Mouse (Mus musculus) CH12.LX (cell line): ENCODE results near the gene Bco1.

Source experiments
- CTCF ChIP-seq, 2 experiments: IDR thresholded peaks in 1 of 2; conservative IDR thresholded peaks in 1 of 2; 2 replicates each; pipeline ENCODE4 v1.5.1; 2011 to 2012; ENCODE audit warnings: low read depth in 2 of 2, low read length in 2 of 2, improper control_type of control experiment in 1 of 2, inconsistent platforms in 1 of 2, mild to moderate bottlenecking in 1 of 2, moderate library complexity in 1 of 2
- E2F4 ChIP-seq: IDR thresholded peaks from 2 replicates; pipeline ENCODE4 v1.6.1; 2011; ENCODE audit warnings: low read depth, low read length, improper control_type of control experiment; ENCODE audit not compliant: insufficient replicate concordance
- EP300 ChIP-seq: IDR thresholded peaks from 2 replicates; pipeline ENCODE4 v1.6.1; 2011; ENCODE audit warnings: low read length, improper control_type of control experiment
- JUND ChIP-seq: conservative IDR thresholded peaks from 2 replicates; pipeline ENCODE4 v1.6.1; 2011; ENCODE audit warnings: low read depth, low read length, improper control_type of control experiment
- MXI1 ChIP-seq: IDR thresholded peaks from 2 replicates; pipeline ENCODE4 v1.6.1; 2011; ENCODE audit warnings: mild to moderate bottlenecking, low read depth, low read length, improper control_type of control experiment
- POLR2A ChIP-seq: IDR thresholded peaks from 2 replicates; pipeline ENCODE4 v1.6.1; 2011; ENCODE audit warnings: low read depth, mild to moderate bottlenecking, improper control_type of control experiment, low read length
- RAD21 ChIP-seq: IDR thresholded peaks from 2 replicates; pipeline ENCODE4 v1.6.1; 2011; ENCODE audit warnings: low read depth, mild to moderate bottlenecking, low read length, improper control_type of control experiment, moderate library complexity
- SMC3 ChIP-seq: IDR thresholded peaks from 2 replicates; pipeline ENCODE4 v1.6.1; 2011; ENCODE audit warnings: low read depth, low read length, improper control_type of control experiment
- TBP ChIP-seq: conservative IDR thresholded peaks from 2 replicates; pipeline ENCODE4 v1.6.1; 2011; ENCODE audit warnings: low read depth, low read length, improper control_type of control experiment
- USF1 ChIP-seq: IDR thresholded peaks from 2 replicates; pipeline ENCODE4 v1.6.1; 2014; ENCODE audit warnings: low read depth, mild to moderate bottlenecking, inconsistent platforms, low read length, improper control_type of control experiment
- ZMIZ1 ChIP-seq: IDR thresholded peaks from 2 replicates; pipeline ENCODE4 v1.6.1; 2012; ENCODE audit warnings: low read depth, mild to moderate bottlenecking, inconsistent platforms, low read length, improper control_type of control experiment

- no peak for TF ChIP-seq POLR2A
- no peak for TF ChIP-seq CTCF (conservative IDR thresholded peaks at IDR 0.05 in 1 of 2, IDR thresholded peaks at IDR 0.05 in 1 of 2; ENCODE audit: low read depth in 2 of 2, low read length in 2 of 2)
- TF ChIP-seq SMC3, result no peak
- no peak for TF ChIP-seq E2F4
- no peak for TF ChIP-seq EP300
- TF ChIP-seq JUND, result no peak
- TF ChIP-seq USF1, result no peak
- no peak for TF ChIP-seq RAD21
- no peak for TF ChIP-seq TBP
- TF ChIP-seq ZMIZ1, result no peak
- 0 out of 2 replicates have a peak, but pooled peaks have one; percentile 21 for TF ChIP-seq MXI1
These were observed 62.6 kb downstream of the Bco1 start, which contains the start of gene Gan for GRCm38 (mm10) chr8:117158135-117158761.
